Mouse (Mus musculus) midbrain, embryonic 13.5 days (tissue): ENCODE data around the gene Arsb. TPM values are rescaled to one million over a fixed set of nuclear protein-coding genes. Genes with fewer than 3 reads are reported as not detected.
"Not testable (repeated sequence)": the region's sequence is repeated elsewhere in the genome, so short reads cannot be mapped to it uniquely, and the experiment has no call there.

ENCODE experiments used
- ATAC-seq: fragments of 200-750 bp; cut with Nextera tagmentation; 2 replicates; pipeline ENCODE4 v1.8.0; 2017; ENCODE audit warnings: mild to moderate bottlenecking, moderate TSS enrichment, moderate library complexity
- H3K27ac ChIP-seq: fragments of 300-500 bp; sonication (generic); 2 replicates; pipeline ENCODE4 v1.5.1; 2015; ENCODE audit warnings: inconsistent platforms, mild to moderate bottlenecking, moderate library complexity
- H3K27me3 ChIP-seq: fragments of 300-500 bp; sonication (generic); 2 replicates; pipeline ENCODE4 v1.6.1; 2015; ENCODE audit warnings: mild to moderate bottlenecking, inconsistent platforms
- H3K36me3 ChIP-seq: fragments of 300-500 bp; sonication (generic); 2 replicates; pipeline ENCODE4 v1.6.1; 2015; ENCODE audit warnings: mild to moderate bottlenecking, inconsistent platforms
- H3K4me1 ChIP-seq: fragments of 300-500 bp; sonication (generic); replicated peaks from 2 replicates; pipeline ENCODE4 v1.6.1; 2015; ENCODE audit warnings: inconsistent platforms
- H3K4me2 ChIP-seq: fragments of 300-500 bp; sonication (generic); replicated peaks from 2 replicates; pipeline ENCODE4 v1.6.1; 2015; ENCODE audit warnings: moderate library complexity, mild to moderate bottlenecking, inconsistent platforms
- H3K4me3 ChIP-seq: fragments of 300-500 bp; sonication (generic); replicated peaks from 2 replicates; pipeline ENCODE4 v1.5.1; 2015; ENCODE audit warnings: mild to moderate bottlenecking, inconsistent platforms
- H3K9ac ChIP-seq: fragments of 300-500 bp; sonication (generic); replicated peaks from 2 replicates; pipeline ENCODE4 v1.6.1; 2015; ENCODE audit warnings: mild to moderate bottlenecking, inconsistent platforms
- H3K9me3 ChIP-seq: fragments of 300-500 bp; sonication (generic); 2 replicates; pipeline ENCODE4 v1.6.1; 2016; ENCODE audit warnings: mild to moderate bottlenecking, inconsistent platforms
- WGBS: fragments of 180-500 bp; shearing (Covaris S2); methylation state at CpG from one replicate; pipeline ENCODE4 v1.1.7; 2015; 5-methylcytosine and 5-hydroxymethylcytosine counted together
- microRNA-seq: library from miRNA; unstranded; fragments of <30 nt; microRNA quantifications from one replicate; pipeline ENCODE4, GENCODE M21; 2016
- polyA plus RNA-seq: library from polyadenylated mRNA; unstranded; fragments of >200 nt; fragmentation: Nextera tagmentation; extraction: Ambion mirVana; gene quantifications from 2 replicates; pipeline ENCODE4 v1.2.1, GENCODE M21; 2015

Arsb gene
- polyA plus RNA-seq, 1 experiment from 2014 or later: 7.3 TPM

GRCm38 (mm10) chr13:93984521-93984920 lies 213.1 kb downstream of the Arsb start:
- H3K27ac ChIP-seq: no peak overlapping the region
- no peak overlapping the region for H3K9ac ChIP-seq
- no peak for ATAC-seq
- no peak overlapping the region for H3K4me2 ChIP-seq
- H3K9me3 ChIP-seq: no peaks in the 10 kb centered on the region
- 75% methylated on average over 2 of the region's 2 CpGs for WGBS
- no peak overlapping the region for H3K4me3 ChIP-seq
- H3K4me1 ChIP-seq: no peaks in the 10 kb centered on the region
- H3K27me3 ChIP-seq: no peaks in the 10 kb centered on the region
- no peaks in the 10 kb centered on the region for H3K36me3 ChIP-seq

DNA sequence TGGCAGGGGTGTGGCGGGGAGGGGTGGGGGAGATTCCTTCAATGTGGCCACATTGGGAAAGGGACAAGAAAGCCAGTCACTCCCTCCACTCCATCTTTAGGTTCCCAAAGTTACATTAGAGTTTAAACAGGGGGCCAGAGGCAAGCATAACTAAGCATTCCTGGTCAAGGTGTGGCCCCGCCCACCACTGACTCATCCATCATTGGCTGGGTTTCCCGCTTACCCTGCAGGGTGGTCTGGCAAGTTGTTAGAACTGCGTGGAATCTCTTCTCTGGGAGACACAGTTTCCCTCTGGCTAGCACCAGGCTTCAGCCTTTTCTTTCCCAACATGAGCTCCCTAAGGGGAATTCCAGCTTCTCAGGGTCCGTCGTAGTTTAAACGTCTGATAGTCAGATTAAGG lies 213.8 kb downstream of the Arsb start:
- Histone ChIP-seq H3K4me1 (no peaks in the 10 kb centered on the region), H3K4me2 (no peak overlapping the region), H3K27ac (no peak overlapping the region), H3K9me3 (no peaks in the 10 kb centered on the region), H3K27me3 (no peaks in the 10 kb centered on the region), H3K4me3 (no peak overlapping the region), H3K9ac (no peak overlapping the region), H3K36me3 (no peaks in the 10 kb centered on the region)
- WGBS: 78% methylated on average over 7 of the region's 7 CpGs
- ATAC-seq: no peak

DNA sequence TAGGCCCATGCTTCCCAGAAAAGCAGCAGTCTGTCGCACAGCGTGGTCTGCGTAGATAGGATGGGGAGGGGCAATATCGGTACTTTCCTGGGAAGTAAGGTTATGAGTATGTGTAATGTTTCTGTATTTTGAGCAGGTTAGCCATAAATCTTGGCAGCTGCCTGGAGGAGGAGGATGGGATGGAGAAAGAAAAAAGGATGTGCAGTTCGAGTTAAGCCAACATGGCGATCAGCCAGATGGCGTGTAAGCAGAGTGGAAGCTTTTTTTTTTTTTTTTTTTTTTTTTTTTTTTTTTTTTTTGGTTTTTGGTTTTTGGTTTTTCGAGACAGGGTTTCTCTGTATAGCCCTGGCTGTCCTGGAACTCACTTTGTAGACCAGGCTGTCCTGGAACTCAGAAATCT lies 214.3 kb downstream of the Arsb start:
- H3K27ac ChIP-seq, H3K4me2 ChIP-seq, H3K4me3 ChIP-seq, H3K9me3 ChIP-seq, H3K27me3 ChIP-seq, H3K9ac ChIP-seq, H3K4me1 ChIP-seq, ATAC-seq, H3K36me3 ChIP-seq: not testable (repeated sequence)
- 94% methylated on average over 8 of the region's 8 CpGs for WGBS

DNA sequence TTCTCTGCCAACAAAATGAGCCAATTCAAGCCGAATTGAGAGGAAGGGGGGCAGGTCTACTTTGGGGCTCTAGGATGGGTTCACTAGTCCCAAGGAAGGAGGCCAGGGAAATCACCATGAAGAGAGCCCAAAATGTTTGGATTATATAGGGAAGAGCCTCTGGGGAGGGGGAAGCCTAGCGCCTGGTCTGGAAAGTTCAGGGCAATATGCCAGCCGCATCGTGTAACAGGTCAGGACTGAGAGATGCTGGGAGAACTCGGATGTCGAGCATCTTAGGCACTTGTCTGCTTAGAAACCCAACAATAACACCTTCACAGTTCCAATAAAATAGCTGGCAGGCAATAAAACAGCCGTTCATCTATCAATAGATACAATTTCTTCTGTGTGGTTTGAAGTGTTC lies 216.2 kb downstream of the Arsb start:
- Histone ChIP-seq H3K4me3 (no peak overlapping the region), H3K4me2 (no peak overlapping the region), H3K9ac (no peak overlapping the region), H3K9me3 (peaks cover 3% of the 10 kb centered on the region; the same call in 1 of the 2 replicates), H3K4me1 (no peaks in the 10 kb centered on the region), H3K36me3 (no peaks in the 10 kb centered on the region), H3K27me3 (no peaks in the 10 kb centered on the region), H3K27ac (no peak overlapping the region)
- ATAC-seq: no peak
- WGBS: 82% methylated on average over 7 of the region's 7 CpGs

DNA sequence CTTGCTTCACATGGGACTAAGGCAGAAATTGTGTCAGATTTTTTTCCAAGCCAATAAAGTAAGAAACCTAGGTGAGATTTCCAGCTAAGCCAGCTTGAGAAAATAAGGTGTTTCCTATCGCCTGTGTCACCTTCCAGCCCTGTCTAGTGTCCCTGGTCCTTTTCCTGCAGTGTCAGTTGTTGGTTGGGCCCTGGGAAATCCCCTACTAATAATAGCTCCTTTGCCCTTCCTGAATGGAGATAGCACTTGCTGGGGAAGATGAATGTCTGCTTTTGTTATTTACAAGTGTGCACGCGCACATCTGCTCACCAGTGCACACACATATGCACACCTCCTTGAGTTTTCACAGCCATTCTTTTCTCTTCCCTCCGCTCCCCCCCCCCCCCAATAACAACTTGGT lies 217.8 kb downstream of the Arsb start:
- Histone ChIP-seq H3K9ac (no peak overlapping the region), H3K4me1 (no peaks in the 10 kb centered on the region), H3K4me3 (no peak overlapping the region), H3K4me2 (no peak overlapping the region), H3K27ac (no peak overlapping the region), H3K36me3 (no peaks in the 10 kb centered on the region), H3K9me3 (peaks cover 3% of the 10 kb centered on the region; the same call in 1 of the 2 replicates), H3K27me3 (no peaks in the 10 kb centered on the region)
- 78% methylated on average over 4 of the region's 4 CpGs for WGBS
- no peak for ATAC-seq

- Histone ChIP-seq H3K4me2 (no peak overlapping the region), H3K4me1 (no peaks in the 10 kb centered on the region), H3K27ac (no peak overlapping the region), H3K9ac (no peak overlapping the region), H3K9me3 (peaks cover 3% of the 10 kb centered on the region; the same call in 1 of the 2 replicates), H3K4me3 (no peak overlapping the region), H3K36me3 (no peaks in the 10 kb centered on the region), H3K27me3 (no peaks in the 10 kb centered on the region)
- 86% methylated on average over 11 of the region's 11 CpGs for WGBS
- ATAC-seq: no peak
These were observed 218.5 kb downstream of the Arsb start for GRCm38 (mm10) chr13:93989736-93990611.

GRCm38 (mm10) chr13:93990841-93991240 lies 219.4 kb downstream of the Arsb start:
- H3K27ac ChIP-seq: no peak overlapping the region
- no peaks in the 10 kb centered on the region for H3K4me1 ChIP-seq
- no peak overlapping the region for H3K4me2 ChIP-seq
- no peak overlapping the region for H3K4me3 ChIP-seq
- WGBS: 83% methylated on average over 3 of the region's 3 CpGs
- H3K36me3 ChIP-seq: no peaks in the 10 kb centered on the region
- H3K27me3 ChIP-seq: no peaks in the 10 kb centered on the region
- peaks cover 3% of the 10 kb centered on the region; the same call in 1 of the 2 replicates for H3K9me3 ChIP-seq
- ATAC-seq: no peak
- H3K9ac ChIP-seq: no peak overlapping the region

DNA sequence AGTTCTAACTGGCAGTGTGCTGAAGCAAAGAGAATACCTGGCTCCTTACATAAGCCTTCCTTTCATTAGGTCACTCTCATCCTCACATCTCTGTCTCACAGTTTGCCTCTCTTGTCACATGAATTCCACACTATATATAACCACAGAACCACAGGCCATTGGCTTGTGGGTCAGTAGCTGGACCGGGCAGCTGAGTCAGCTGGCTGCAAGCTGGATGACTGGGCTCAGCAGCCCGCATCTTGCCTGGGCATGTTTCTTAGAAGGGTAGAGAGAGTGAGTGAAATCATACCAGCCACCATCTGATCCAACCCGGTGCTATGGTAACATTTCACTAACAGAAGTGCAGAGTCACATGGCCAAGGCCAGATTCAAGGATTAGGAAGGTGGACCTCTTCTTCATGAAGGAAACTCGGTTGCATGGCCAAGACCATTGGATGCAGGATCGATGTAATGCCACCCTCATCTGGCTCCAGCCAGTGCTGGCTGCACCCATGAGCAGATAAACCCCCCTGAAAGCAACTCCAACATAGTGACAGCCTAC lies 221.0 kb downstream of the Arsb start:
- ATAC-seq: no peak
- H3K9me3 ChIP-seq: peaks cover 3% of the 10 kb centered on the region; the same call in 1 of the 2 replicates
- 91% methylated on average over 5 of the region's 5 CpGs for WGBS

More for the DNA sequence above, 221.0 kb downstream of the Arsb start:
- Histone ChIP-seq H3K4me1 (no peaks in the 10 kb centered on the region), H3K4me3 (no peak overlapping the region), H3K4me2 (no peak overlapping the region), H3K27ac (no peak overlapping the region), H3K27me3 (no peaks in the 10 kb centered on the region), H3K9ac (no peak overlapping the region), H3K36me3 (no peaks in the 10 kb centered on the region)

Small RNA genes lying within 50 kb of the gene (microRNA-seq; reads per million reads assigned to microRNA genes)
- gene Gm25534: not detected
- gene Mir5624: not detected

Other genes starting within 250 kb of the Arsb start
- 0.13 and 0.20 TPM in 2 replicates for gene Bhmt, start 133.7 kb upstream of the Arsb start, polyA plus RNA-seq
- 0.11 TPM in 1 of 2 replicates, not detected in the other for gene Bhmt2, start 97.3 kb upstream of the Arsb start, polyA plus RNA-seq
- gene Dmgdh, start 97.2 kb upstream of the Arsb start, polyA plus RNA-seq: 0.09 and 0.11 TPM in 2 replicates